In genomic region chr3:101700974-101701610, GRCm38 (mm10) we compare ENCODE assay signal across 9 mouse cellular contexts.
A peak's percentile ranks its signal among the peaks of the same experiment; 100 is the strongest.
DNase-seq lines count a peak whose midpoint lies in the region; ATAC-seq and TF ChIP-seq lines count a peak whose summit lies in the region.
"Had no signal": no experiment of that assay in that cellular context is flagged by ENCODE, and none has a peak within 500 bp of the region (broad histone marks: within the 10 kb centered on the region; RNA-seq: fewer than 3 reads in every experiment).

No protein-coding gene starts in this region.

- no peaks in the 10 kb centered on the region for H3K36me3 ChIP-seq in kidney, embryonic 14.5 days (ENCODE audit: control insufficient read depth, insufficient read depth, low read length)
- no peaks in the 10 kb centered on the region for H3K36me3 ChIP-seq in heart, embryonic 13.5 days
- H3K36me3 ChIP-seq in neural tube, embryonic 13.5 days, result no peaks in the 10 kb centered on the region
- H3K36me3 ChIP-seq: hindbrain, embryonic 15.5 days had no signal

- intact Hi-C loops in gastrocnemius, adult 2 months (cut with DNase I), result loop anchor here (5.0 kb wide), 1 partner anchor 94 kb away; no protein-coding TSS in a partner anchor

- H3K4me3 ChIP-seq in kidney, embryonic 14.5 days (ENCODE audit: low read length), result no peak overlapping the region
- H3K4me3 ChIP-seq in heart, embryonic 13.5 days, result no peak overlapping the region
- H3K4me3 ChIP-seq in neural tube, embryonic 13.5 days, result no peak overlapping the region
- H3K4me3 ChIP-seq in gastrocnemius, adult 2 months, result no peak overlapping the region
- H3K4me3 ChIP-seq: hindbrain, embryonic 15.5 days had no signal

- WGBS in kidney, embryonic 14.5 days, result 57% methylated on average over 10 of the region's 10 CpGs
- WGBS in heart, embryonic 13.5 days, result 26% methylated on average over 10 of the region's 10 CpGs
- 53% methylated on average over 10 of the region's 10 CpGs for WGBS in neural tube, embryonic 13.5 days

- ATAC-seq in kidney, embryonic 14.5 days (ENCODE audit: low FRiP score, low TSS enrichment), result no peak
- ATAC-seq in activated CD4-positive, CD25-positive, alpha-beta regulatory T cell, adult 4 months, result peak; percentile 75
- ATAC-seq in heart, embryonic 13.5 days (ENCODE audit: extremely low read depth, insufficient number of reproducible peaks, low FRiP score, low TSS enrichment), result peak; percentile 32; the same call in 1 of the 2 replicates
- peak; percentile 64 for ATAC-seq in neural tube, embryonic 13.5 days (ENCODE audit: low read depth)

- no peaks in the 10 kb centered on the region for H3K4me1 ChIP-seq in kidney, embryonic 14.5 days (ENCODE audit: control insufficient read depth, insufficient read depth, low read length)
- peaks cover 55% of the 10 kb centered on the region for H3K4me1 ChIP-seq in heart, embryonic 13.5 days
- H3K4me1 ChIP-seq in neural tube, embryonic 13.5 days (replicated peaks), result peaks cover 23% of the 10 kb centered on the region

- H3K9me3 ChIP-seq in kidney, embryonic 14.5 days (ENCODE audit: control insufficient read depth, low read length), result no peaks in the 10 kb centered on the region
- H3K9me3 ChIP-seq in heart, embryonic 13.5 days, result no peaks in the 10 kb centered on the region
- H3K9me3 ChIP-seq in neural tube, embryonic 13.5 days, result no peaks in the 10 kb centered on the region
- H3K9me3 ChIP-seq: hindbrain, embryonic 15.5 days had no signal

- peak; percentile 25 for DNase-seq in kidney, adult 11 months
- peak; percentile 45 to 63 for DNase-seq in kidney, postnatal 4 days
- no peak for DNase-seq in layer of hippocampus, adult 8-10 months (ENCODE audit: low spot score in 2 of 2)
- DNase-seq in gastrocnemius, adult 2 months, result no peak

- H3K27me3 ChIP-seq in kidney, embryonic 14.5 days (ENCODE audit: control insufficient read depth, insufficient read depth, low read length), result no peaks in the 10 kb centered on the region
- no peaks in the 10 kb centered on the region for H3K27me3 ChIP-seq in heart, embryonic 13.5 days (replicated peaks)
- no peaks in the 10 kb centered on the region for H3K27me3 ChIP-seq in neural tube, embryonic 13.5 days
- H3K27me3 ChIP-seq: hindbrain, embryonic 15.5 days had no signal

- H3K9ac ChIP-seq in kidney, embryonic 14.5 days (ENCODE audit: low read depth, low read length), result no peak overlapping the region
- H3K9ac ChIP-seq in heart, embryonic 13.5 days, result peak overlapping the region; percentile 44; the same call in 1 of the 2 replicates
- H3K9ac ChIP-seq in neural tube, embryonic 13.5 days, result no peak overlapping the region
- H3K9ac ChIP-seq: hindbrain, embryonic 15.5 days had no signal

- TF ChIP-seq CTCF in gastrocnemius, adult 2 months (IDR thresholded peaks at IDR 0.05), result no peak

- no peak overlapping the region for H3K27ac ChIP-seq in kidney, embryonic 14.5 days (ENCODE audit: low read depth, low read length)
- peak overlapping the region; percentile 78 for H3K27ac ChIP-seq in heart, embryonic 13.5 days (replicated peaks)
- H3K27ac ChIP-seq in neural tube, embryonic 13.5 days (replicated peaks), result peak overlapping the region; percentile 77
- no peak overlapping the region for H3K27ac ChIP-seq in gastrocnemius, adult 2 months
- H3K27ac ChIP-seq: hindbrain, embryonic 15.5 days had no signal

- no peak overlapping the region for H3K4me2 ChIP-seq in kidney, embryonic 14.5 days (replicated peaks; ENCODE audit: low read depth, low read length)
- peak overlapping the region; percentile 26; the same call in 1 of the 2 replicates for H3K4me2 ChIP-seq in heart, embryonic 13.5 days
- no peak overlapping the region for H3K4me2 ChIP-seq in neural tube, embryonic 13.5 days
- H3K4me2 ChIP-seq: hindbrain, embryonic 15.5 days had no signal

Comparison
In these comparisons a context has a peak if more than half of its experiments do, and no peak if none do; other contexts are left out.
1. DNase-seq: peak in kidney, adult 11 months (single experiment) and kidney, postnatal 4 days (2 of 2); none in layer of hippocampus, adult 8-10 months (0 of 2) and gastrocnemius, adult 2 months (single experiment).
2. H3K27ac ChIP-seq: peak in heart, embryonic 13.5 days (single experiment) and neural tube, embryonic 13.5 days (single experiment); none in kidney, embryonic 14.5 days (single experiment) and gastrocnemius, adult 2 months (single experiment).